13 mouse cellular contexts compared by ENCODE assay signal in the genomic region with DNA sequence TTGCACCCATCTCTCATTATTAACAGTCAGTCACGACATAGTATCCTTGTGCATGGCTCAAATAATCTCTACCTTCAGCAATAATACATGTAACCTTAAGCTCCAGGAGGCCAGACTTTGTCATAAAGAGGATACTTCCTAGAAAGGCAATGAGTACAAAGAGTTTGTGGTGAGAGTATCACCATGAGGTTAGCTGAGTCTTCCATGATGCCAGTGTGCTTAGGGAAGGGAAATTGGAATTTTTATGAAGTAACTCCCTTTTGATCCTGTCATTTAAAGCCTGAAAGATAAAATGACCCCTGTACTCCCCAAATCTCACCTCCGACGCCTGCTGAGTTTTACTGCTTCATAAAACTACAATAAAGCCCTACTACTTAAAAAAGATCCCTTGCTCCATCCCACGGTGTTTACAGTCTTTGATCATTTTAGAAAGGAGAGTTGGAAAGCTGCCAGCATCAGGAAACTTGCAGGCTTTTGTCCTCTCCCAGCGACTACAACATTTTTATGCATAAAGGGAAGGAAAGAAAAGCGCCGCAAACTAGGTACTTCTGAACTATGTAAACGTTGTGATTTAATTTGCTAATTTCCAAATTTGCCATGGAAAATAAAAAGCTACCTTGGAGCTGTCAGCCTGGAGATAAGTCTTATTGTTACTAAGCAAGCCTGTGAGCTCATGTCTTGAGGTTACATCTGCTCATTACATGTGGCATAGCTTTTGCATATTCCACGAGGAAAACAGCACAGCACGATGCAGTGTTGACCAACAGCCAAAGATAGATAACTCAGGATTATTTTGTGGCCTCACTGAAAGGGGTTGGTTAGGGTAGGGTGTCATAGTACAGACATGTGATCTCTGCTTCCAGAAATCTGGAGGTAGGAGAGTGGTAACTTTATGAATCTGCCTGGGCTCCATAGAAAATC.
DNase-seq lines count a peak whose midpoint lies in the region; ATAC-seq and TF ChIP-seq lines count a peak whose summit lies in the region.
"Had no signal": no experiment of that assay in that cellular context is flagged by ENCODE, and none has a peak within 500 bp of the region (broad histone marks: within the 10 kb centered on the region; RNA-seq: fewer than 3 reads in every experiment).

No protein-coding gene starts in this region.

- H3K9ac ChIP-seq in lung, embryonic 14.5 days: no peak overlapping the region
- H3K9ac ChIP-seq in forebrain, embryonic 15.5 days (replicated peaks): no peak overlapping the region
- no peak overlapping the region for H3K9ac ChIP-seq in midbrain, embryonic 13.5 days (replicated peaks)
- H3K9ac ChIP-seq in heart, adult 2 months (ENCODE audit: low read depth, low read length): no peak overlapping the region
- H3K9ac ChIP-seq: heart, embryonic 15.5 days; limb, embryonic 15.5 days had no signal

- intact Hi-C loops in heart, adult 2 months (cut with DNase I): no loop called here

- no peaks in the 10 kb centered on the region for H3K27me3 ChIP-seq in lung, embryonic 14.5 days (ENCODE audit: insufficient read depth, low read length)
- H3K27me3 ChIP-seq in forebrain, embryonic 15.5 days: no peaks in the 10 kb centered on the region
- H3K27me3 ChIP-seq in midbrain, embryonic 13.5 days: no peaks in the 10 kb centered on the region
- no peaks in the 10 kb centered on the region for H3K27me3 ChIP-seq in heart, adult 2 months (ENCODE audit: control insufficient read depth, insufficient read depth, low read length)
- H3K27me3 ChIP-seq: heart, embryonic 15.5 days; limb, embryonic 15.5 days had no signal

- H3K4me2 ChIP-seq in lung, embryonic 14.5 days: no peak overlapping the region
- H3K4me2 ChIP-seq in forebrain, embryonic 15.5 days (replicated peaks): no peak overlapping the region
- H3K4me2 ChIP-seq in midbrain, embryonic 13.5 days (replicated peaks): no peak overlapping the region
- H3K4me2 ChIP-seq: heart, embryonic 15.5 days; limb, embryonic 15.5 days had no signal

- no peaks in the 10 kb centered on the region for H3K79me2 ChIP-seq in heart, adult 2 months (replicated peaks; ENCODE audit: control insufficient read depth, insufficient read depth, low read length)

- no peak for TF ChIP-seq EP300 in heart, adult 2 months (IDR thresholded peaks at IDR 0.05; ENCODE audit: insufficient read depth, low read depth, low read length)

- no peak for TF ChIP-seq POLR2A in heart, adult 2 months (IDR thresholded peaks at IDR 0.05; ENCODE audit: insufficient read depth, low read depth, low read length)

- ATAC-seq in lung, embryonic 14.5 days (ENCODE audit: insufficient read depth): no peak
- ATAC-seq in forebrain, embryonic 15.5 days (replicated peaks): 0 out of 2 replicates have a peak, but pooled peaks have one; percentile 72
- ATAC-seq in midbrain, embryonic 13.5 days: peak; percentile 62
- ATAC-seq: lung, postnatal 0 days had no signal

- no peak overlapping the region for H3K27ac ChIP-seq in lung, embryonic 14.5 days (ENCODE audit: low read depth)
- no peak overlapping the region for H3K27ac ChIP-seq in forebrain, embryonic 15.5 days (replicated peaks)
- no peak overlapping the region; the same call in 1 of the 2 replicates for H3K27ac ChIP-seq in midbrain, embryonic 13.5 days
- H3K27ac ChIP-seq in heart, adult 2 months: no peak overlapping the region
- H3K27ac ChIP-seq: heart, embryonic 15.5 days; limb, embryonic 15.5 days had no signal

- no peaks in the 10 kb centered on the region for H3K4me1 ChIP-seq in lung, embryonic 14.5 days (ENCODE audit: insufficient read depth)
- H3K4me1 ChIP-seq in forebrain, embryonic 15.5 days: peaks cover 11% of the 10 kb centered on the region
- peaks cover 13% of the 10 kb centered on the region for H3K4me1 ChIP-seq in midbrain, embryonic 13.5 days (replicated peaks)
- no peaks in the 10 kb centered on the region for H3K4me1 ChIP-seq in heart, adult 2 months (ENCODE audit: control insufficient read depth, insufficient read depth, low read length)
- H3K4me1 ChIP-seq: heart, embryonic 15.5 days had no signal

- DNase-seq in embryo, embryonic 10.5 days (ENCODE audit: low spot score): peak; percentile 5
- DNase-seq in embryo, embryonic 9.5 days (ENCODE audit: extremely low spot score): no peak
- peak; percentile 39 for DNase-seq in lung, embryonic 14.5 days
- DNase-seq in lung, adult 18-20 months: no peak
- DNase-seq in heart, adult 2 months: no peak
- DNase-seq in lung, postnatal 14 days: no peak
- DNase-seq: gastrocnemius, postnatal 36 days had no signal

- 29% methylated on average over 10 of the region's 10 CpGs for WGBS in lung, embryonic 14.5 days
- WGBS in forebrain, embryonic 15.5 days: 10% methylated on average over 10 of the region's 10 CpGs
- WGBS in midbrain, embryonic 13.5 days: 34% methylated on average over 10 of the region's 10 CpGs
- 37% methylated on average over 10 of the region's 10 CpGs for WGBS in heart, adult 2 months

- H3K4me3 ChIP-seq in lung, embryonic 14.5 days (ENCODE audit: low read depth, low read length): no peak overlapping the region
- H3K4me3 ChIP-seq in forebrain, embryonic 15.5 days: no peak overlapping the region
- no peak overlapping the region for H3K4me3 ChIP-seq in midbrain, embryonic 13.5 days (replicated peaks)
- no peak overlapping the region for H3K4me3 ChIP-seq in heart, adult 2 months
- H3K4me3 ChIP-seq: erythroblast, embryonic 14.5 days; heart, embryonic 15.5 days; limb, embryonic 15.5 days had no signal

- no peaks in the 10 kb centered on the region for H3K36me3 ChIP-seq in lung, embryonic 14.5 days (ENCODE audit: insufficient read depth)
- H3K36me3 ChIP-seq in forebrain, embryonic 15.5 days: no peaks in the 10 kb centered on the region
- H3K36me3 ChIP-seq in midbrain, embryonic 13.5 days: no peaks in the 10 kb centered on the region
- no peaks in the 10 kb centered on the region for H3K36me3 ChIP-seq in heart, adult 2 months (ENCODE audit: control insufficient read depth, insufficient read depth, low read length)
- H3K36me3 ChIP-seq: heart, embryonic 15.5 days; limb, embryonic 15.5 days had no signal

- TF ChIP-seq CTCF in lung, embryonic 14.5 days (IDR thresholded peaks at IDR 0.05; ENCODE audit: low read depth): no peak
- no peak for TF ChIP-seq CTCF in heart, adult 2 months (IDR thresholded peaks at IDR 0.05)

- H3K9me3 ChIP-seq in lung, embryonic 14.5 days (ENCODE audit: low read depth, low read length): no peaks in the 10 kb centered on the region
- H3K9me3 ChIP-seq in forebrain, embryonic 15.5 days: no peaks in the 10 kb centered on the region
- no peaks in the 10 kb centered on the region for H3K9me3 ChIP-seq in midbrain, embryonic 13.5 days
- H3K9me3 ChIP-seq: heart, embryonic 15.5 days; limb, embryonic 15.5 days had no signal

Comparison
In these comparisons a context has a peak if more than half of its experiments do, and no peak if none do; other contexts are left out.
1. DNase-seq: peak in embryo, embryonic 10.5 days (single experiment) and lung, embryonic 14.5 days (single experiment); none in embryo, embryonic 9.5 days (single experiment), lung, adult 18-20 months (0 of 2), heart, adult 2 months (0 of 2) and lung, postnatal 14 days (single experiment).